Mouse (Mus musculus): ENCODE results near the gene Nbr1.

GRCm38 (mm10) chr11:101544132-101544531 is 7.8 kb upstream of the Nbr1 start:
- TF ChIP-seq CTCF (IDR thresholded peaks at IDR 0.05; ENCODE audit: low read depth, low read length) (no peak), POLR2A (IDR thresholded peaks at IDR 0.05; ENCODE audit: borderline replicate concordance, low read depth, low read length) (no peak)
